Mouse (Mus musculus): ENCODE results near the gene Nploc4.
"Not testable (repeated sequence)": the region's sequence is repeated elsewhere in the genome, so short reads cannot be mapped to it uniquely, and the experiment has no call there.

Gene Nploc4

DNA sequence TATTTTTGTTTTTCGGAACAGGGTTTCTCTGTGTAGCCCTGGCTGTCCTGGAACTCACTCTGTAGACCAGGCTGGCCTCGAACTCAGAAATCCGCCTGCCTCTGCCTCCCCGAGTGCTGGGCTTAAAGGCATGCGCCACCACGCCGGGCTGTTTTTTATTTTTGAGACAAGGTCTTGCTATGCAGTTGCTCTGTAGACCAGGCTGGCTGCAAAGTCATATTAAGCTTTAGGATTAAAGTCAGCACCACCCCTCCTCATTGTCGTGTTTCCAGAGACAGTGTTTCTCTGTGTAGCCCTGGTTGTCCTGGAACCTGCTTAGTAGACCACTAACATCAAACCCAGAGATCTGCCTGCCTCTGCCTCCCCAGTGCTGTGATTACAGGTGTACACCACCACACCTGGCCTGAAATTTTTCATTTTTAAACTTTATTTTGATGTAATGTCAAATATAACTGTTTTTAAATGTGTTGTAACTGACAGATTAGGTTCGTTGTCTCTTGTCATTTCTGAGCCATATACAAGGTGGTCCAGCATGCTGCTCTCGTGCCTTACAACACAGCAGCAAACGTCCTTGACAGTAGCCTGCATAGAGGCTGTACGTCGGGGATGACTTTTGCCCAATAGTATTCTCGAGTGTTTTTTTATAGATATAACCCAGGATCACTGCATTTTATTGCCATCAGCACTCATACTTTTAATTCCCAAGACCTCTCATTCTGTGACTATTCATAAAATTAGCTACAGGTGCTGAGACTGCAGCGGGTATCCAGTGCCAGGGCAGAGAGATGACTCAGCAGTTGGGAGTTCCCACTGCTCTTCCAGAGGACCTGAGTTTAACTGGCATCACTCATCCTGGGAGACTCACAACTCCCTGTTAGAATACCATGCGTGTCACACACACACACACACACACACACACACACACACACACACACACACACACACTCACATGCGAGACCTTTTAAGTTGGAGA lies 82.9 kb downstream of the Nploc4 start:
- DNase-seq (ENCODE audit: low read depth, low spot score): no peak

DNA sequence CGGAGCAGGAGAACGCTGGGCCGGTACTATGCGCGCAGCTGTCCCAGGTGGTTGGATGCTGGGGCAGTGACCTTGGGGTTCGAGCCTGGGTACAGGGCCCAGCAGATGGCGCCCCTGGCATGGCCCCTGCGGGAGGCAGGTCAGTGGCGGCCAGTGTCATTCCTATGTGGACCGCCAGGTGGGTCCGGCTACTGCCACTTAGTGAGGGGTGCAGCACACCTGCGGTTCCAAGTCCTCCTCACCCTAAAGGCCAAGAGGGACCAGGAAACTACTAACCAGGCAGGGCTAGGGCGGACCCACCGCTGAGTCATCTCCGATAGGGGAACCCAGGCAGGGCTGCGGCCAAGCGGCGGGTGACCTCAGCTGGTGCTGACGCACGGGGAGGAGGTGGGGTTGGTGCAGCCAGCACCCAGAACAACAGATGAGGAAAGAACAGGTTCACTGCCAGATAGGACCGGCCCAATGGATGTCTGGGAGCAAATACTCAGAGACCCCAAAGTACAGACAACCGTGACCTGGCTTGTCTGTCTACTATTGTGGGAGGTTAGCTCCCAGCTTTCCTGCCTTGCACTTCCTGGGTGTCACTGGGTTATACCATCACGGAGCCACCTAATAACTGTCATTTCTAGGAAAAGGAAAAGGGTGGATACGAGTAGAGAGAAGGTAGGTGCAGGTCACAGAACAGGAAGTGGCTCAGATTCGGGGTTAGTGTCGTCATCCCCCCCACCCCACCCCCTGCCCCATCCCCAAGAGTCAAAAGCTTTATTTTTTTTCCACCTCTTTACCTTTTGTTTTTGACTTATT lies 83.8 kb downstream of the Nploc4 start:
- peak; percentile 39 for DNase-seq (ENCODE audit: low read depth, low spot score)

- peak; percentile 68 for DNase-seq (ENCODE audit: low read depth, low spot score)
These were observed 84.8 kb downstream of the Nploc4 start for GRCm38 (mm10) chr11:120352571-120353290.

- DNase-seq (ENCODE audit: low read depth, low spot score): not testable (repeated sequence)
These were observed 85.5 kb downstream of the Nploc4 start for GRCm38 (mm10) chr11:120352093-120352350.

DNA sequence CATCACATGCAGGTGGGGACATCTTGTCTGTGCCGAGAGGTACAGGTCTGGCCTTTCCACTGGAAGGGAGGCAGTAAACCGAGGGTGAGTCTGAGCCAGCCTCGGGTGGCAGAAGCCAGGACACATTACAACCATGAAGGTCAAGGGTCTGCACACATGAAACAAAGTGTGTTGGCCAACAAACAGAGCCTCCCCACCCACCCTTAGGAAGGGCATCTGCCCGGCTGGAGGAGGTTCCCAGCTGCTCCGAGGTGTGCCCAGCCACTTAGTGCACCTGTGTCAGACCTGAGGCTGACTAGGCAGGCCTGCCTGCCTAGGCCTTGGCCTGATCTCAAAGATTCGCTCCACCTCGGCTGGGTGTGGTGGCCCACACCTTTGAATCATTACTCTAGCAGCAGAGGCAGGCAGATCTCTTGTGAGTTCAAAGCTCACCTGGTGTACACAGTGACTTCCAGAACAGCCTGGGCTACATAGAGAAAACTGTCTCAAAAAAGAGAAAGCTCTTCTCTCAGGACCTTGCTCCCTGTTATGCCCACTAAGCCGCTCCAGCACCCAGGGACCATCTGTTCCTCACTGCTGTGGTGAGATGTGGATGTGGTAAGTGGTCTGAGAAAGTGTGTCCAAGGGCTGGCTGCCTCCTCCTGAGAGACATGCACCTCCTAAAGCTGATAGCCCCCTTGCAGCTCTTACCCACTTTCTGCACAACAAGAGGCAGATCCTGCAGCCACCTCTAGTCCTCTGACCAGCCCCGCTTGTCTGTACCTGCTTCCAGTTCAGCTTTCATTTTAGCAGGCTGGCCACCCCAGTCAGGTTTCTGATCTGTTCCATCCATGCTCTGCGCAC lies 86.0 kb downstream of the Nploc4 start:
- no peak for DNase-seq (ENCODE audit: low read depth, low spot score)

GRCm38 (mm10) chr11:120350711-120351110 lies 86.8 kb downstream of the Nploc4 start:
- DNase-seq (ENCODE audit: low read depth, low spot score): no peak

- peak; percentile 95 for DNase-seq (ENCODE audit: low read depth, low spot score)
These were observed 87.4 kb downstream of the Nploc4 start for GRCm38 (mm10) chr11:120349986-120350702.

GRCm38 (mm10) chr11:120349371-120349985 lies 88.0 kb downstream of the Nploc4 start:
- no peak for DNase-seq (ENCODE audit: low read depth, low spot score)

DNA sequence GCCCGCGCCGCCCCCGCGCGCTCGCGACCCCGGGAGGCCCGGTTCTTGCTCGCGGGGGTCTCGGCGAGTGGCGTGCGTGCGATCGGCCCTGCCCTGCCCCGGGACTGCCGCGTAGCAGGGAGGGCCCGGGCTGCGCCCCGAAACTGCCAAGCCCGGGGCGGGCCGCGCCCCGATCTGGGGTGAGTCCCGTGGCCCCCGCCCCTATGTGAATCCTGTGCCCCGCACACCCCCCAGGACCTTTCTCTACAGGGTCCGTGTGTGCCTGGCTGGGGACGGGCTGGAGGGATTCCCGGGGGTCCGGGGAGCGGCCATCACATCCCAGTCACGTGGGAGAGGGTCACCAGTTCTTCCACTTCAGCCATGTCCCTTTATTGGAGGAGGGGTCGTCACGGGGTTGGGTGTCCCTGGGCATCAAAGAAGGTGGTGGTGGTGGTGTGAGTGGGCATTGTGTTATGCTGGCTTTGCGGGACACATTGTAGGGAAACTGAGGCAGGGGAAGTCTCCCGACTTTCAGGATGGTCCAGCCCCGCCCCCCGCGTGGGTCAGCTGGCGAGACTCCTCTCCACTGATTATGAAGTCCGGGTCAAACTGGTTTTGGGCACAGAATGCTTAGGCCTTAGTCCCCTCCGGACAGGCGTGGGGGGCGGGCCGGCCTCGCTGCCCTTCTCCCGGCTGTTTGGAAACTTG lies 88.7 kb downstream of the Nploc4 start:
- DNase-seq (ENCODE audit: low read depth, low spot score): peak; percentile 83

GRCm38 (mm10) chr11:120347791-120348683 lies 89.5 kb downstream of the Nploc4 start, which contains the start of gene Actg1:
Actg1 (minus strand) TSS chr11:120348542.
- DNase-seq (ENCODE audit: low read depth, low spot score): peak; percentile 90

DNA sequence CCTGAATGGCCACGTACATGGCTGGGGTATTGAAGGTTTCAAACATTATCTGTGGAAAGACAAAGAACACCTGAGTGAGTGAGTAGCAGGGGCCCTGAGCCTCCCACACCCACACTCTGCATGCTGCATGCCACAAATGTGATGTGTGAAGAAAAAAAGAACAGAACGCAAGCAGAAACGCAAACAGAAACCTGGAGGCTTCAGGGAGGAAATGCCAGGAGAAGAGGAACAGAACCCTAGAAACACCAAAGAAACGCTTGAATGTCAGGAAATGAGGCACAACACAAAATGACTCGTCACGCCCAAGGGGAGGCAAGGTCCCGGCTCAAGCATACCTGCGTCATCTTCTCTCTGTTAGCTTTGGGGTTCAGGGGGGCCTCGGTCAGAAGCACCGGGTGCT lies 90.2 kb downstream of the Nploc4 start:
- DNase-seq (ENCODE audit: low read depth, low spot score): no peak

DNA sequence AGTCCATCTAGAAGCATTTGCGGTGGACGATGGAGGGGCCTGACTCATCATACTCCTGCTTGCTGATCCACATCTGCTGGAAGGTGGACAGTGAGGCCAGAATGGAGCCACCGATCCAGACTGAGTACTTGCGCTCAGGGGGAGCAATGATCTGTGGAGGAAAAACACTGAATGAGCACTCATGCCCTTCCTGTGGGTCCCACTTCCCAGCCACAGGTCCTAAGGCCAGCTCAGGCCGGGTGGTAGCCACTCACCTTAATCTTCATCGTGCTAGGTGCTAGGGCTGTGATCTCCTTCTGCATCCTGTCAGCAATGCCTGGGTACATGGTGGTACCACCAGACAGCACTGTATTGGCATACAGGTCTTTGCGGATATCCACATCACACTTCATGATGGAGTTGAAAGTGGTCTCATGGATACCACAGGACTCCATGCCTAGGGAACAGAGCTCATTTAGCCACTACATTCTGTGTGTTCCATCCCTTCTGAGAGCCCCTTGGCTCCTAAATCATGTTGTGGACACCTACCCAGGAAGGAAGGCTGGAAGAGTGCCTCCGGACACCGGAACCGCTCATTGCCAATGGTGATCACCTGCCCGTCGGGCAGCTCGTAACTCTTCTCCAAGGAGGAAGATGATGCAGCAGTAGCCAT lies 91.0 kb downstream of the Nploc4 start:
- not testable (repeated sequence) for DNase-seq (ENCODE audit: low read depth, low spot score)

DNA sequence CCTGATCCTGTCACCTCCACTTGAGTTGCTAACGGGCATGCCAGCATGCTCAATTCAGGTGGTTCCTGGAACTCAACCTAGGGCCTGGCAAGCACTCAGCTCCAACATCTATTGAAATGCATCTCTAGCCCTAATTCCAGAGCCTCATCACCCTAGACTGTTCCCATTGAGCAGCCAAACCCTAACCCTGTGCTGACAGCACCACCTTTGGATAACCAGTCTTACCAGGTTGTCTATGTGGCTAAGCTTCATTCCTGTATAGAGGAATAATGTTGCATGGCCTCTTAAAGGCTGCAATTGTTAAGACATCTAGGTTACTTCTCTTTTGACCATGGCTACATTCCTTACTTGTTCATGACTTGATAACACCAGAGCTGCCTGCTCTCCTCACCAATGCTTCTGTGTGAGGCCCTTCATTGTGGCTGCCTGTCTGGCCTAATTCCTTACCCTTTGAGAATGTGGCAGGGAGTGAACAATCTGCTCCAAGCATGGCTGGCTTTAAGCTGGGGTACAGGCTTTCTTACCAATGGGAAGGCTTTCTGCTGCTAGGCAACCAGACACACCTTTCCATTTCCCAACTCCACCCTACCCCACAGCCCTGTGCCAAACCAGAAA lies 92.3 kb downstream of the Nploc4 start:
- no peak for DNase-seq (ENCODE audit: low read depth, low spot score)

- DNase-seq (ENCODE audit: low read depth, low spot score): no peak
These were observed 93.1 kb downstream of the Nploc4 start for GRCm38 (mm10) chr11:120344310-120344920.

DNA sequence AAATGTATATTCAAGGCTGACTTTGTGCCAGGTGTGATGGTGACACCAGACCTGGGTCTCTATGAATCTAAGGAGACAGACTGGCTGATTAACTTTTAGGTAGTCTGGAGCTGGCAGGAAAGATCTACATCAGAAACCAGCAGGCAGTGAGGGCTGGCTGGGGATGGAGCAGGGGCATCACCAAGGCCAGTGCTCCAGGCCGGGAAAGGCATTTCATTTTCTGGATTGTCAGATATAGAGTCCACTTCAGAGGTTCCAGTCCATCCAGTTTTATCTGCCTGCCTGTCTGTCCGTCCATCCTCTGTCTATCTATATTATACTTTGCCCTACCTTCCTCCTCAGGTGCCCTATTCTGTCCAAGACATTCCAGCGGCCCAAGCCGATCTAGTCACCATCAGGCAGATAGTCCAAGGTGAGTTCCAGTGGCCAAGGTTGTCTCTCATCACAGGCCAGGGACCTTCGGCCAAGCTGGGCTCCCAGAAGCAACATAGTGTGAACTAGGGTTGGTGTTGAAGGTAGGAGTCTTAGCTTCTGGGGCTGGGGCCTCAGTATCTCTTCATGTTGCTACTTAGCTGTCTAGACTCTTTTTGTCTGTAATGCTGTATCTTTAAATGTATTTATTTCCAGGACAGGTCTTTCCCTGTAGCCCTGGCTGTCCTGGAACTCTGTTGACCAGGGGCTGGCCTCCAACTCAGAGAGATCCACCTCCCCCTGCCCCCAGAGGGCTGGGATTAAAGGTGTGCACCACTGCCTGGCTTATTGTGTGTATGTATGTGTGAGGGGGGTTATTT lies 93.8 kb downstream of the Nploc4 start:
- no peak for DNase-seq (ENCODE audit: low read depth, low spot score)

- no peak for DNase-seq (ENCODE audit: low read depth, low spot score)
These were observed 94.8 kb downstream of the Nploc4 start for GRCm38 (mm10) chr11:120342656-120343160.

Measured in mesoderm, embryonic 11.5 days (tissue).